Mouse (Mus musculus): ENCODE results near the gene Syna. TPM values are rescaled to one million over a fixed set of nuclear protein-coding genes. Genes with fewer than 3 reads are reported as not detected.

The Syna gene
- total and polyA plus RNA-seq, 2 experiments: not detected

DNA sequence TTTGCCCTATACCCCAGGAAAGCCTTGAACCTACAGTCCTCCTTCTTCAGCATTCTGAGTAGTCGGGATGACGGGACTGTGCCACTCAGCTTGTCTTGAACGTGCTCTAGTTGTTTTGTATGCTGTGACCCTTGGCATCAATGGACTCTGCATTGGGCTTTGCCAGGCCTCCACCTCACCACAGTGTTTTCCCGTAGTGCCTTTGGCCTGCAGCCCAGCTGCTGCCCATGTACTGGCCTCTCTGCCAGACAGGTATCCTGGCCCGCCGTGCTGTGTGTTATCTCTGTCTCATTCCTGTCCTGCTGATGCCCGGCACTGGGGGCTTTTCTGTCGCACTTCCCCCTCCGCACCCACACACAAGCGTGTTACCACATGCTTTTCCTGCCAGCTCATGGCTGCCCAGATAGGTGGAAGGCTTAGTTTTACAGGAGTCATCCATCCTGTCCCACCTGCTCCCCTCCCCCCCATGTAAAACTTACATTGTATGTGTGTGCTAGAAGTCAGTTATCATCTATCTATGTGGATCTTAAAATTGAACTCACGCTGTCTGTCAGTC is 32.1 kb upstream of the Syna start:
- Histone ChIP-seq H3K4me1 (ENCODE audit: control insufficient read depth, insufficient read depth, low read length) (peaks cover 5% of the 10 kb centered on the region), H3K27ac (replicated peaks; ENCODE audit: insufficient read depth, low read depth, low read length) (0 out of 2 replicates have a peak overlapping the region, but pooled peaks have one; percentile 5), H3K9ac (ENCODE audit: low read depth, low read length) (no peak overlapping the region), H3K4me3 (ENCODE audit: insufficient read depth, low read depth, low read length) (no peak overlapping the region), H3K36me3 (ENCODE audit: control insufficient read depth, insufficient read depth, low read length) (peaks cover 3% of the 10 kb centered on the region; the same call in 1 of the 2 replicates), H3K79me2 (ENCODE audit: control insufficient read depth, insufficient read depth, low read length) (no peaks in the 10 kb centered on the region), H3K27me3 (ENCODE audit: control insufficient read depth, insufficient read depth, low read length) (no peaks in the 10 kb centered on the region)
- WGBS: 45% methylated on average over 11 of the region's 11 CpGs
- peak; percentile 83 for DNase-seq (ENCODE audit: extremely low read depth, low read depth, low spot score)
- TF ChIP-seq CTCF (IDR thresholded peaks at IDR 0.05; ENCODE audit: low read depth, low read length) (no peak), POLR2A (IDR thresholded peaks at IDR 0.05; ENCODE audit: extremely low read depth, insufficient read depth, low read length) (no peak)

DNA sequence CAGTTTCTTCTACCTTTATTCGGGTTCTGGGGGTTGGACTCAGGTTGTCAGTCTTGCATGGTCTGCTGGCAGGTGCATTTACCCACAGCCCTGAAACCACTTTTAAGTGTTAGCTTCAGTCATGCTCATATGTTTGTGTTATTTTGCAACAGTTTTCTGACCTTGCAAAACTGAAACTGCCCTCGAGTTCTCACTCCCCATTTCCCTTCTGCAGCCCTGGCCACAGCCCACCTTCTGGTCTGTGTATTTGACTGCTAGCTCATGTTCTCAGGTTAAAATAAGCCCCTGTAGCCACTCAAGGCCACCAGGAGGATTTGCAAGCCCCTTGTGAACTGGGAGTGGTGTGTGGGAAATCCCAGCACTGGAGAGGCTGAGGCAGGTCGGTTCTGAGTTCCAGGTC is 29.9 kb upstream of the Syna start:
- Histone ChIP-seq H3K4me1 (ENCODE audit: control insufficient read depth, insufficient read depth, low read length) (peaks cover 5% of the 10 kb centered on the region), H3K4me3 (ENCODE audit: insufficient read depth, low read depth, low read length) (no peak overlapping the region), H3K79me2 (ENCODE audit: control insufficient read depth, insufficient read depth, low read length) (no peaks in the 10 kb centered on the region), H3K36me3 (ENCODE audit: control insufficient read depth, insufficient read depth, low read length) (no peaks in the 10 kb centered on the region), H3K9ac (ENCODE audit: low read depth, low read length) (no peak overlapping the region), H3K27ac (replicated peaks; ENCODE audit: insufficient read depth, low read depth, low read length) (no peak overlapping the region), H3K27me3 (ENCODE audit: control insufficient read depth, insufficient read depth, low read length) (no peaks in the 10 kb centered on the region)
- DNase-seq (ENCODE audit: extremely low read depth, low read depth, low spot score): peak; percentile 38
- WGBS: 47% methylated on average over 3 of the region's 3 CpGs
- TF ChIP-seq CTCF (IDR thresholded peaks at IDR 0.05; ENCODE audit: low read depth, low read length) (no peak), POLR2A (IDR thresholded peaks at IDR 0.05; ENCODE audit: extremely low read depth, insufficient read depth, low read length) (no peak)

- Histone ChIP-seq H3K27ac (replicated peaks; ENCODE audit: insufficient read depth, low read depth, low read length) (no peak overlapping the region), H3K9ac (ENCODE audit: low read depth, low read length) (no peak overlapping the region), H3K27me3 (ENCODE audit: control insufficient read depth, insufficient read depth, low read length) (no peaks in the 10 kb centered on the region), H3K4me1 (ENCODE audit: control insufficient read depth, insufficient read depth, low read length) (peaks cover 2% of the 10 kb centered on the region), H3K36me3 (ENCODE audit: control insufficient read depth, insufficient read depth, low read length) (no peaks in the 10 kb centered on the region), H3K4me3 (ENCODE audit: insufficient read depth, low read depth, low read length) (no peak overlapping the region), H3K79me2 (ENCODE audit: control insufficient read depth, insufficient read depth, low read length) (no peaks in the 10 kb centered on the region; the same call in 1 of the 2 replicates)
- 86% methylated on average over 5 of the region's 5 CpGs for WGBS
- DNase-seq (ENCODE audit: extremely low read depth, low read depth, low spot score): no peak
- no peak for TF ChIP-seq POLR2A (IDR thresholded peaks at IDR 0.05; ENCODE audit: extremely low read depth, insufficient read depth, low read length)
- TF ChIP-seq CTCF (IDR thresholded peaks at IDR 0.05; ENCODE audit: low read depth, low read length): no peak
Measured at GRCm38 (mm10) chr5:134584798-134585197, 24.8 kb upstream of the Syna start.

DNA sequence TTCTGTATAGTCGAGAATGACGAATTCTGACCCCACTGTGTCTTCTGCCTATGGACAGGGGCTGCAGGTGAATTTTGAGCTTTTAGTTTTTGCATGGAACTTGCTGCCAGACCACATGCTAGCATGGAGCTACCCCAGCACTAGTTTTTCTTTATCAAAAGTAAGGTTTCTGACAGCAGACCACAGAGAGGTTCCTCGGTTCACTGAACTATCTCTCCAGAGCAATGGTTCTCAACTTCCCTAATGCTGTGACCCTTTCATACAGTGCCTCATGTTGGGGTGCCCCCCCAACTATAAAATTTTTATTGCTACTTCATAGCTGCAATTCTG is 23.9 kb upstream of the Syna start:
- H3K27ac ChIP-seq (replicated peaks; ENCODE audit: insufficient read depth, low read depth, low read length): no peak overlapping the region
- no peak for DNase-seq (ENCODE audit: extremely low read depth, low read depth, low spot score)
- H3K79me2 ChIP-seq (ENCODE audit: control insufficient read depth, insufficient read depth, low read length): no peaks in the 10 kb centered on the region; the same call in 1 of the 2 replicates
- TF ChIP-seq POLR2A (IDR thresholded peaks at IDR 0.05; ENCODE audit: extremely low read depth, insufficient read depth, low read length) (no peak), CTCF (IDR thresholded peaks at IDR 0.05; ENCODE audit: low read depth, low read length) (no peak)
- no peaks in the 10 kb centered on the region for H3K27me3 ChIP-seq (ENCODE audit: control insufficient read depth, insufficient read depth, low read length)
- no peak overlapping the region for H3K4me3 ChIP-seq (ENCODE audit: insufficient read depth, low read depth, low read length)
- no peaks in the 10 kb centered on the region for H3K36me3 ChIP-seq (ENCODE audit: control insufficient read depth, insufficient read depth, low read length)
- H3K9ac ChIP-seq (ENCODE audit: low read depth, low read length): no peak overlapping the region
- 42% methylated on average over 3 of the region's 3 CpGs for WGBS
- H3K4me1 ChIP-seq (ENCODE audit: control insufficient read depth, insufficient read depth, low read length): peaks cover 2% of the 10 kb centered on the region

GRCm38 (mm10) chr5:134583006-134583883 is 23.3 kb upstream of the Syna start:
- no peaks in the 10 kb centered on the region for H3K27me3 ChIP-seq (ENCODE audit: control insufficient read depth, insufficient read depth, low read length)
- peak; percentile 60 for DNase-seq (ENCODE audit: extremely low read depth, low read depth, low spot score)

More at GRCm38 (mm10) chr5:134583006-134583883, 23.3 kb upstream of the Syna start:
- no peaks in the 10 kb centered on the region for H3K36me3 ChIP-seq (ENCODE audit: control insufficient read depth, insufficient read depth, low read length)
- H3K4me3 ChIP-seq (ENCODE audit: insufficient read depth, low read depth, low read length): peak overlapping the region; percentile 69
- TF ChIP-seq POLR2A (IDR thresholded peaks at IDR 0.05; ENCODE audit: extremely low read depth, insufficient read depth, low read length) (no peak), CTCF (IDR thresholded peaks at IDR 0.05; ENCODE audit: low read depth, low read length) (no peak)
- peak overlapping the region; percentile 77 for H3K9ac ChIP-seq (ENCODE audit: low read depth, low read length)
- H3K4me1 ChIP-seq (ENCODE audit: control insufficient read depth, insufficient read depth, low read length): peaks cover 2% of the 10 kb centered on the region
- 13% methylated on average over 15 of the region's 15 CpGs for WGBS
- no peaks in the 10 kb centered on the region; the same call in 1 of the 2 replicates for H3K79me2 ChIP-seq (ENCODE audit: control insufficient read depth, insufficient read depth, low read length)
- no peak overlapping the region for H3K27ac ChIP-seq (replicated peaks; ENCODE audit: insufficient read depth, low read depth, low read length)

Measured in liver, adult 2 months (tissue).